8 mouse cellular contexts compared by ENCODE assay signal in genomic region chrX:100480317-100480716, GRCm38 (mm10). TPM values are rescaled to one million over a fixed set of nuclear protein-coding genes. Genes with fewer than 3 reads are reported as not detected.
DNase-seq lines count a peak whose midpoint lies in the region; ATAC-seq and TF ChIP-seq lines count a peak whose summit lies in the region.

No protein-coding gene starts in this region.

- H3K27ac ChIP-seq in embryonic facial prominence, embryonic 11.5 days (replicated peaks; ENCODE audit: low read depth, low read length): no peak overlapping the region
- H3K27ac ChIP-seq in heart, embryonic 10.5 days: no peak overlapping the region
- no peak overlapping the region for H3K27ac ChIP-seq in kidney, postnatal 0 days
- H3K27ac ChIP-seq in liver, adult 2 months (replicated peaks; ENCODE audit: insufficient read depth, low read depth, low read length): no peak overlapping the region

- H3K4me1 ChIP-seq in embryonic facial prominence, embryonic 11.5 days (ENCODE audit: control insufficient read depth, insufficient read depth, low read length): no peaks in the 10 kb centered on the region
- no peaks in the 10 kb centered on the region for H3K4me1 ChIP-seq in heart, embryonic 10.5 days
- H3K4me1 ChIP-seq in kidney, postnatal 0 days (replicated peaks; ENCODE audit: insufficient read depth, low read length): no peaks in the 10 kb centered on the region
- no peaks in the 10 kb centered on the region for H3K4me1 ChIP-seq in liver, adult 2 months (ENCODE audit: control insufficient read depth, insufficient read depth, low read length)

- peak; percentile 76 for TF ChIP-seq CTCF in kidney, postnatal 0 days (IDR thresholded peaks at IDR 0.05; ENCODE audit: low read depth)
- peak; percentile 75 for TF ChIP-seq CTCF in liver, adult 2 months (IDR thresholded peaks at IDR 0.05; ENCODE audit: low read depth, low read length)

- H3K4me3 ChIP-seq in embryonic facial prominence, embryonic 11.5 days (ENCODE audit: low read depth, low read length): no peak overlapping the region
- H3K4me3 ChIP-seq in heart, embryonic 10.5 days: no peak overlapping the region
- H3K4me3 ChIP-seq in kidney, postnatal 0 days (replicated peaks; ENCODE audit: low read depth, low read length): no peak overlapping the region
- no peak overlapping the region for H3K4me3 ChIP-seq in liver, adult 2 months (ENCODE audit: insufficient read depth, low read depth, low read length)
- no peak overlapping the region for H3K4me3 ChIP-seq in myocyte

- no peak overlapping the region for H3K4me2 ChIP-seq in embryonic facial prominence, embryonic 11.5 days (ENCODE audit: low read depth, low read length)
- no peak overlapping the region for H3K4me2 ChIP-seq in kidney, postnatal 0 days (ENCODE audit: low read length)
- H3K4me2 ChIP-seq in myocyte (ENCODE audit: low read depth): peak overlapping the region; percentile 43

- H3K79me2 ChIP-seq in liver, adult 2 months (ENCODE audit: control insufficient read depth, insufficient read depth, low read length): no peaks in the 10 kb centered on the region
- H3K79me2 ChIP-seq in myocyte (ENCODE audit: control insufficient read depth, insufficient read depth): no peaks in the 10 kb centered on the region

- no peak for TF ChIP-seq POLR2A in liver, adult 2 months (IDR thresholded peaks at IDR 0.05; ENCODE audit: extremely low read depth, insufficient read depth, low read length)
- no peak for TF ChIP-seq POLR2A in myocyte (IDR thresholded peaks at IDR 0.05; ENCODE audit: insufficient read length, low read depth)

- 0 out of 2 replicates have a peak, but pooled peaks have one; percentile 23 for ATAC-seq in embryonic facial prominence, embryonic 11.5 days (replicated peaks; ENCODE audit: insufficient number of reproducible peaks, low FRiP score, low TSS enrichment, low read depth)
- ATAC-seq in kidney, postnatal 0 days (replicated peaks; ENCODE audit: low FRiP score, low read depth): 0 out of 2 replicates have a peak, but pooled peaks have one; percentile 71

- 32% methylated on average over 3 of the region's 3 CpGs for WGBS in embryonic facial prominence, embryonic 11.5 days
- WGBS in heart, embryonic 10.5 days: 29% methylated on average over 3 of the region's 3 CpGs
- 43% methylated on average over 3 of the region's 3 CpGs for WGBS in kidney, postnatal 0 days
- 14% methylated on average over 3 of the region's 3 CpGs for WGBS in liver, adult 2 months

- H3K9ac ChIP-seq in embryonic facial prominence, embryonic 11.5 days (replicated peaks; ENCODE audit: low read length): no peak overlapping the region
- no peak overlapping the region for H3K9ac ChIP-seq in kidney, postnatal 0 days (ENCODE audit: low read depth, low read length)
- no peak overlapping the region for H3K9ac ChIP-seq in liver, adult 2 months (ENCODE audit: low read depth, low read length)

- no peaks in the 10 kb centered on the region for H3K9me3 ChIP-seq in embryonic facial prominence, embryonic 11.5 days (replicated peaks; ENCODE audit: control insufficient read depth, low read length)
- no peaks in the 10 kb centered on the region for H3K9me3 ChIP-seq in heart, embryonic 10.5 days
- no peaks in the 10 kb centered on the region for H3K9me3 ChIP-seq in kidney, postnatal 0 days (replicated peaks; ENCODE audit: low read length)

- no peaks in the 10 kb centered on the region for H3K27me3 ChIP-seq in embryonic facial prominence, embryonic 11.5 days (ENCODE audit: control insufficient read depth, insufficient read depth, low read length)
- no peaks in the 10 kb centered on the region for H3K27me3 ChIP-seq in heart, embryonic 10.5 days (ENCODE audit: insufficient read depth, poor library complexity, severe bottlenecking)
- H3K27me3 ChIP-seq in kidney, postnatal 0 days (ENCODE audit: insufficient read depth, low read length): no peaks in the 10 kb centered on the region
- H3K27me3 ChIP-seq in liver, adult 2 months (ENCODE audit: control insufficient read depth, insufficient read depth, low read length): no peaks in the 10 kb centered on the region
- H3K27me3 ChIP-seq in myocyte (ENCODE audit: control insufficient read depth, insufficient read depth, insufficient read length): no peaks in the 10 kb centered on the region

- DNase-seq in A20 (ENCODE audit: low read depth, low spot score): peak; percentile 61
- DNase-seq in adrenal gland, adult 2 months: peak; percentile 70
- peak; percentile 68 for DNase-seq in embryonic facial prominence, embryonic 11.5 days (ENCODE audit: low spot score)
- peak; percentile 78 for DNase-seq in heart, embryonic 10.5 days (ENCODE audit: low spot score)
- peak; percentile 74 for DNase-seq in kidney, postnatal 0 days (ENCODE audit: low spot score)
- DNase-seq in liver, adult 2 months (ENCODE audit: extremely low read depth, low read depth, low spot score): peak; percentile 74
- peak; percentile 42 to 68 for DNase-seq in spleen, postnatal 4 days (ENCODE audit: low spot score in 2 of 2)

- H3ac ChIP-seq in myocyte (ENCODE audit: control insufficient read depth, insufficient read length): no peak overlapping the region

- no peaks in the 10 kb centered on the region for H3K36me3 ChIP-seq in embryonic facial prominence, embryonic 11.5 days (replicated peaks; ENCODE audit: control insufficient read depth, insufficient read depth, low read depth, low read length)
- H3K36me3 ChIP-seq in heart, embryonic 10.5 days: no peaks in the 10 kb centered on the region
- H3K36me3 ChIP-seq in kidney, postnatal 0 days (ENCODE audit: insufficient read depth, low read length): no peaks in the 10 kb centered on the region
- H3K36me3 ChIP-seq in liver, adult 2 months (ENCODE audit: control insufficient read depth, insufficient read depth, low read length): no peaks in the 10 kb centered on the region
- H3K36me3 ChIP-seq in myocyte (ENCODE audit: control insufficient read depth, insufficient read depth): no peaks in the 10 kb centered on the region

TF ChIP-seq in myocyte, 11 proteins besides CTCF, POLR2A, EP300 and RAD21:
- TF ChIP-seq TCF12 (IDR thresholded peaks at IDR 0.05; ENCODE audit: insufficient read depth, poor library complexity, severe bottlenecking) (no peak), MAX (IDR thresholded peaks at IDR 0.05; ENCODE audit: low read depth) (no peak), CEBPB (IDR thresholded peaks at IDR 0.05; ENCODE audit: insufficient read depth, poor library complexity, severe bottlenecking) (no peak), REST (IDR thresholded peaks at IDR 0.05; ENCODE audit: insufficient read depth, insufficient read length) (no peak), MYOD1 (IDR thresholded peaks at IDR 0.05; ENCODE audit: control insufficient read depth in 1 of 3, insufficient read length in 2 of 3, low read depth in 2 of 3) (no peak)

RNA-seq across cellular contexts. Expression of gene Igbp1, which starts 13.8 kb away (rescaled TPM):
- 10 to 100 TPM; 60.0 to 69.0 TPM for total RNA-seq in adrenal gland, adult 2 months (2021)
- polyA plus RNA-seq in adrenal gland, adult 2 months (2012; rRNA removed): 5.7 and 6.7 TPM in 2 replicates
- 48.2 and 50.8 TPM in 2 replicates for polyA plus RNA-seq in embryonic facial prominence, embryonic 11.5 days (2014; fragmentation: Nextera tagmentation; extraction: Ambion mirVana)
- polyA plus RNA-seq in heart, embryonic 10.5 days (2016; fragmentation: Nextera tagmentation; extraction: Ambion mirVana): 27.4 and 30.3 TPM in 2 replicates
- 50.2 and 50.9 TPM in 2 replicates for polyA plus RNA-seq in kidney, postnatal 0 days (2015; fragmentation: Nextera tagmentation; extraction: Ambion mirVana)
- total RNA-seq in liver, adult 2 months (2014; rRNA removed): 52.2 and 63.2 TPM in 2 replicates
- polyA plus RNA-seq in liver, adult 2 months (2012; rRNA removed): 18.5 and 20.4 TPM in 2 replicates
- 37.6 TPM for polyA plus RNA-seq in myocyte (2012; fragmentation: generic; extraction: Trizol)

RNA-seq across cellular contexts. Expression of gene Awat2, which starts 37.8 kb away (rescaled TPM):
- under 1 TPM; 0.40 to 0.83 TPM for total RNA-seq in adrenal gland, adult 2 months (2021)
- polyA plus RNA-seq in adrenal gland, adult 2 months (2012; rRNA removed): 0.30 and 0.42 TPM in 2 replicates
- polyA plus RNA-seq in embryonic facial prominence, embryonic 11.5 days (2014; fragmentation: Nextera tagmentation; extraction: Ambion mirVana): 0.10 and 0.55 TPM in 2 replicates
- polyA plus RNA-seq in heart, embryonic 10.5 days (2016; fragmentation: Nextera tagmentation; extraction: Ambion mirVana): 0.52 and 0.62 TPM in 2 replicates
- polyA plus RNA-seq in kidney, postnatal 0 days (2015; fragmentation: Nextera tagmentation; extraction: Ambion mirVana): 0.32 and 0.38 TPM in 2 replicates
- 1.2 and 1.5 TPM in 2 replicates for total RNA-seq in liver, adult 2 months (2014; rRNA removed)
- 0.83 and 1.1 TPM in 2 replicates for polyA plus RNA-seq in liver, adult 2 months (2012; rRNA removed)
- 0.40 TPM for polyA plus RNA-seq in myocyte (2012; fragmentation: generic; extraction: Trizol)

RNA-seq across cellular contexts. Expression of gene Dgat2l6, which starts 44.3 kb away (rescaled TPM):
- not detected for total RNA-seq in adrenal gland, adult 2 months (2021)
- polyA plus RNA-seq in adrenal gland, adult 2 months (2012; rRNA removed): not detected in 2 replicates
- not detected in 2 replicates for polyA plus RNA-seq in embryonic facial prominence, embryonic 11.5 days (2014; fragmentation: Nextera tagmentation; extraction: Ambion mirVana)
- polyA plus RNA-seq in heart, embryonic 10.5 days (2016; fragmentation: Nextera tagmentation; extraction: Ambion mirVana): not detected in 2 replicates
- not detected in 2 replicates for polyA plus RNA-seq in kidney, postnatal 0 days (2015; fragmentation: Nextera tagmentation; extraction: Ambion mirVana)
- not detected in 2 replicates for total RNA-seq in liver, adult 2 months (2014; rRNA removed)
- not detected in 2 replicates for polyA plus RNA-seq in liver, adult 2 months (2012; rRNA removed)
- not detected for polyA plus RNA-seq in myocyte (2012; fragmentation: generic; extraction: Trizol)

RNA-seq across cellular contexts. Expression of gene Otud6a, which starts 51.5 kb away (rescaled TPM):
- not detected for total RNA-seq in adrenal gland, adult 2 months (2021)
- polyA plus RNA-seq in adrenal gland, adult 2 months (2012; rRNA removed): not detected in 2 replicates
- 0.25 TPM in 1 of 2 replicates, not detected in the other for polyA plus RNA-seq in embryonic facial prominence, embryonic 11.5 days (2014; fragmentation: Nextera tagmentation; extraction: Ambion mirVana)
- not detected in 2 replicates for polyA plus RNA-seq in heart, embryonic 10.5 days (2016; fragmentation: Nextera tagmentation; extraction: Ambion mirVana)
- polyA plus RNA-seq in kidney, postnatal 0 days (2015; fragmentation: Nextera tagmentation; extraction: Ambion mirVana): not detected in 2 replicates
- not detected in 2 replicates for total RNA-seq in liver, adult 2 months (2014; rRNA removed)
- not detected in 2 replicates for polyA plus RNA-seq in liver, adult 2 months (2012; rRNA removed)
- polyA plus RNA-seq in myocyte (2012; fragmentation: generic; extraction: Trizol): not detected
